In genomic region chr17:46799680-46800079, GRCm38 (mm10) we compare ENCODE assay signal across 16 mouse cellular contexts. TPM values are rescaled to one million over a fixed set of nuclear protein-coding genes. Genes with fewer than 3 reads are reported as not detected.
"Had no signal": no experiment of that assay in that cellular context is flagged by ENCODE, and none has a peak within 500 bp of the region (broad histone marks: within the 10 kb centered on the region; RNA-seq: fewer than 3 reads in every experiment).

No protein-coding gene starts in this region.

- H3K27ac ChIP-seq: left cerebral cortex, adult 2 months; limb, embryonic 15.5 days; liver, embryonic 12.5 days; macrophage; midbrain, embryonic 13.5 days; neural tube, embryonic 15.5 days; stomach, embryonic 15.5 days had no signal

- H3K9me3 ChIP-seq: limb, embryonic 15.5 days; liver, embryonic 12.5 days; midbrain, embryonic 13.5 days; neural tube, embryonic 15.5 days; stomach, embryonic 15.5 days had no signal

- ATAC-seq: liver, embryonic 12.5 days; midbrain, embryonic 13.5 days had no signal

- H3K4me1 ChIP-seq: limb, embryonic 15.5 days; neural tube, embryonic 15.5 days; stomach, embryonic 15.5 days had no signal

- H3K4me2 ChIP-seq: limb, embryonic 15.5 days; liver, embryonic 12.5 days; lung, embryonic 14.5 days; midbrain, embryonic 13.5 days; neural tube, embryonic 15.5 days; stomach, embryonic 15.5 days had no signal

- H3K27me3 ChIP-seq: limb, embryonic 15.5 days; liver, embryonic 12.5 days; midbrain, embryonic 13.5 days; neural tube, embryonic 15.5 days; stomach, embryonic 15.5 days had no signal

- H3K9ac ChIP-seq: limb, embryonic 15.5 days; liver, embryonic 12.5 days; lung, embryonic 14.5 days; midbrain, embryonic 13.5 days; neural tube, embryonic 15.5 days; stomach, embryonic 15.5 days had no signal

- DNase-seq: kidney, postnatal 25 days; lung, embryonic 14.5 days; lung, postnatal 14 days; thymus, adult 2 months; thymus, postnatal 25 days had no signal

- H3K4me3 ChIP-seq: left cerebral cortex, adult 2 months; limb, embryonic 15.5 days; liver, embryonic 12.5 days; midbrain, embryonic 13.5 days; myocyte; neural tube, embryonic 15.5 days; stomach, embryonic 15.5 days had no signal

RNA-seq across cellular contexts. Expression of gene Ptcra, which starts 36.2 kb away (rescaled TPM):
- total RNA-seq: layer of hippocampus, postnatal 25 days; left cerebral cortex, postnatal 14 days; midbrain, postnatal 0 days had no signal
- polyA plus RNA-seq: macrophage had no signal
